Mouse (Mus musculus) hindbrain, postnatal 0 days (tissue): ENCODE results near the gene B3gnt9. TPM values are rescaled to one million over a fixed set of nuclear protein-coding genes. Genes with fewer than 3 reads are reported as not detected.

Experiments used
- ATAC-seq: fragments of 200-750 bp; cut with Nextera tagmentation; 2 replicates; pipeline ENCODE4 v1.8.0; 2017; ENCODE audit warnings: mild to moderate bottlenecking, moderate TSS enrichment, moderate library complexity
- DNase-seq: peaks from one replicate; pipeline ENCODE4 v3.0.0-alpha.2; 2015; ENCODE audit warnings: low spot score
- H3K27ac ChIP-seq: fragments of 300-500 bp; sonication (generic); 2 replicates; pipeline ENCODE4 v1.5.1; 2014; ENCODE audit warnings: mild to moderate bottlenecking
- H3K27me3 ChIP-seq: fragments of 300-500 bp; sonication (generic); 2 replicates; pipeline ENCODE4 v1.6.1; 2014; ENCODE audit warnings: low read length, mixed read lengths; ENCODE audit not compliant: insufficient read depth
- H3K36me3 ChIP-seq: fragments of 300-500 bp; sonication (generic); 2 replicates; pipeline ENCODE4 v1.6.1; 2014; ENCODE audit warnings: low read length, mixed read lengths; ENCODE audit not compliant: insufficient read depth
- H3K4me1 ChIP-seq: fragments of 300-500 bp; sonication (generic); 2 replicates; pipeline ENCODE4 v1.6.1; 2014; ENCODE audit warnings: antibody characterized with exemption, low read length, mixed read lengths; ENCODE audit not compliant: insufficient read depth
- H3K4me2 ChIP-seq: fragments of 300-500 bp; sonication (generic); 2 replicates; pipeline ENCODE4 v1.6.1; 2014; ENCODE audit warnings: low read depth, mild to moderate bottlenecking, low read length, moderate library complexity, mixed read lengths
- H3K4me3 ChIP-seq: fragments of 300-500 bp; sonication (generic); 2 replicates; pipeline ENCODE4 v1.5.1; 2014; ENCODE audit warnings: low read length
- H3K9ac ChIP-seq: fragments of 300-500 bp; sonication (generic); replicated peaks from 2 replicates; pipeline ENCODE4 v1.6.1; 2014; ENCODE audit warnings: mild to moderate bottlenecking, low read length, moderate library complexity, mixed read lengths
- H3K9me3 ChIP-seq: fragments of 300-500 bp; sonication (generic); 2 replicates; pipeline ENCODE4 v1.6.1; 2016; ENCODE audit warnings: low read length, mixed read lengths
- CTCF ChIP-seq: IDR thresholded peaks from 2 replicates; pipeline ENCODE4 v1.5.1; 2016; ENCODE audit warnings: antibody characterized with exemption, control low read depth, low read depth
- WGBS: fragments of 180-500 bp; shearing (Covaris S2); extraction: QIAGEN DNeasy Blood & Tissue Kit; methylation state at CpG from one replicate; pipeline ENCODE4 v1.1.7; 2014; 5-methylcytosine and 5-hydroxymethylcytosine counted together
- polyA plus RNA-seq: library from polyadenylated mRNA; unstranded; fragments of >200 nt; fragmentation: Nextera tagmentation; extraction: Ambion mirVana; gene quantifications from 2 replicates; pipeline ENCODE4 v1.2.1, GENCODE M21; 2015
- total RNA-seq: library from RNA; depleted of rRNA; stranded (reverse); fragments of >200 nt; gene quantifications from 2 replicates; pipeline ENCODE4 v1.2.3, GENCODE M21; 2014

B3gnt9 gene
- total and polyA plus RNA-seq, 2 experiments from 2014 or later = 10.7 to 18.8 TPM

GRCm38 (mm10) chr8:105223850-105224249, 31.1 kb downstream of the B3gnt9 start:
- 75% methylated on average over 7 of the region's 7 CpGs for WGBS
- ATAC-seq (no peak), DNase-seq (no peak)
- Histone ChIP-seq H3K9ac (no peak overlapping the region), H3K36me3 (no peaks in the 10 kb centered on the region), H3K9me3 (no peaks in the 10 kb centered on the region), H3K27me3 (no peaks in the 10 kb centered on the region), H3K27ac (peak overlapping the region; percentile 81), H3K4me1 (peaks cover 16% of the 10 kb centered on the region; the same call in 1 of the 2 replicates), H3K4me2 (no peak overlapping the region; the same call in 1 of the 2 replicates), H3K4me3 (no peak overlapping the region)
- TF ChIP-seq CTCF = no peak

GRCm38 (mm10) chr8:105217926-105218522, 36.9 kb downstream of the B3gnt9 start:
- ATAC-seq = peak; percentile 29; the same call in 1 of the 2 replicates
- Histone ChIP-seq H3K27ac (no peak overlapping the region), H3K4me1 (no peaks in the 10 kb centered on the region), H3K9ac (no peak overlapping the region), H3K9me3 (no peaks in the 10 kb centered on the region), H3K36me3 (no peaks in the 10 kb centered on the region; the same call in 1 of the 2 replicates), H3K4me3 (no peak overlapping the region), H3K27me3 (no peaks in the 10 kb centered on the region), H3K4me2 (no peak overlapping the region)
- peak; percentile 79 for TF ChIP-seq CTCF
- WGBS = 85% methylated on average over 5 of the region's 5 CpGs
- peak; percentile 91 for DNase-seq

GRCm38 (mm10) chr8:105214104-105214503, 40.8 kb downstream of the B3gnt9 start:
- no peak overlapping the region for H3K9ac ChIP-seq
- no peaks in the 10 kb centered on the region for H3K4me1 ChIP-seq
- no peak overlapping the region for H3K27ac ChIP-seq
- no peaks in the 10 kb centered on the region; the same call in 1 of the 2 replicates for H3K36me3 ChIP-seq
- WGBS = 89% methylated on average over 5 of the region's 5 CpGs
- ATAC-seq = no peak
- no peak overlapping the region for H3K4me2 ChIP-seq
- H3K9me3 ChIP-seq = no peaks in the 10 kb centered on the region
- no peak for TF ChIP-seq CTCF
- no peak for DNase-seq
- H3K27me3 ChIP-seq = no peaks in the 10 kb centered on the region
- H3K4me3 ChIP-seq = no peak overlapping the region

DNA sequence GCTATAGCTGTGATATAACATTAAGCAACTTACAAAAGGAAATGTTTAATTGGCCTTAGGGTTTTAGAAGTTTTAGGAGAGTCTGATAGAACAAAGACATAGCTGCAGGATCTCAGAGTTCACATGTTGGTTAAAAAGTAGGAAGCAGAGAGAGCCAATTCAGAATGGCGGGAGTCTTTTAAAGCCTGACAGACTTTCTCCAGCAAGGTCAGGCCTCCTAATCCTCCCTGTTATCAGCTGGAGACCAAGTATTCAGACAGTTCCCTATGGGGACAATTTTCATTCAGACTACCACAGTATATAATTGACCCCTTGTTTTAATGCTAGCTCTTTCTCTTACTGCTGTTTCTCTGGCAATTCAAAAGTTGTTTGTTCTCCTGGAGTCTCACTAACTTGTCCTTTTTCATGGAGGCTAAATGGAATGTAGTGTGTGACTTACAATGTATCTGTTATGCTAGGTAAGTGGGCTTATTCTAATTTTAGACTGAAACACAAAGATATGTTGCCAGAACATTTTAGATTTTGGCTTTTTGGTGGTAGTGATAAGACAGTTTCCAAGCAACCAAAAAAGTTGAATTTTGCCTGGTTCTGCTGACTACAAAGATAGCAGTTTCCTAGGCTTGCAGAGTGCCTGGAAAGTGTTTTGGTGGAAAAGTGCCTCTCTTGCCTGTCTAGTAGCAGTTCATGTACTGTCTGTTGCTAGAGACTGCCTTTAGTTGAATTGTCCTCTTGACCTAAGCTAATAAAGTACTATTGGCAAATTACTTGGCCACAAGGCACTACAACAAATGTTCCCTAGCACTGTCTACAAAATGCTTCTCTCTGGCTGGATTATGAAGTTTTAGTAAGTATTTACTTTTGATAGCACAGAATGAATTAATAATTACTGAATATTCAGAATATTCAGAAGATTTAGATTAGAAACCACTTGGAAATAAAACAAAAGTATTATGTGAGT, 45.5 kb downstream of the B3gnt9 start:
- Histone ChIP-seq H3K4me1 (no peaks in the 10 kb centered on the region), H3K9ac (no peak overlapping the region), H3K9me3 (no peaks in the 10 kb centered on the region), H3K27ac (no peak overlapping the region), H3K4me2 (no peak overlapping the region), H3K4me3 (no peak overlapping the region), H3K27me3 (no peaks in the 10 kb centered on the region), H3K36me3 (no peaks in the 10 kb centered on the region)
- no peak for TF ChIP-seq CTCF
- ATAC-seq (no peak), DNase-seq (no peak)
- WGBS = 50% methylated on average over 1 of the region's 1 CpGs

GRCm38 (mm10) chr8:105207675-105208273, 47.2 kb downstream of the B3gnt9 start:
- WGBS = 92% methylated on average over 2 of the region's 2 CpGs
- Histone ChIP-seq H3K9ac (no peak overlapping the region), H3K36me3 (no peaks in the 10 kb centered on the region), H3K4me1 (no peaks in the 10 kb centered on the region), H3K4me3 (no peak overlapping the region), H3K4me2 (no peak overlapping the region), H3K9me3 (no peaks in the 10 kb centered on the region), H3K27me3 (no peaks in the 10 kb centered on the region), H3K27ac (no peak overlapping the region)
- ATAC-seq (no peak), DNase-seq (no peak)
- TF ChIP-seq CTCF = no peak

DNA sequence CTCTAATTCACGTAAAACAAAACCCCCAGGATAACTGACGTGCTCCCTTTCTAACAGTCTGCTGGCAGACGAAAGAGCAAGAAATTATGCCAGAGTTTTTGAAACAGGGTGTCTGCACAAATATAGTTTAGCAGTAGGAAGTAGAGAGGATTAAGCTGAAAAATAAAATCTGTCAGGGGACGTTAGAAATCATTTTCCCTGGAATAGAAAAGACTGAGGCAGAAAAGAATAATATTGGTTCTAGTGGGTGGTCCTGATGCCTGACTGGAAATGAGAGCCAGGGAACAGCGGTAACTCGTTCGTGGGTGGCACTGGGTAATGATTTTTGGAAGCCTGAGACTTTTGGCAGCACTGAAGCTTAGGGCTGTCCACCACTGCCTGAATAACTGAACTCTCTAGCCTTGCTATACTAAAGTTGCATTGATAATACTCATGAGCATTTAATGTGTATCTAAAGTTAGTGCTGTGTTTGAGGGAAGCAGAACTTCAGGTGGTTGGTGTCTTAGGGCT, 48.1 kb downstream of the B3gnt9 start:
- H3K4me1 ChIP-seq = no peaks in the 10 kb centered on the region
- no peak overlapping the region for H3K9ac ChIP-seq
- H3K27ac ChIP-seq = no peak overlapping the region
- peak; percentile 53 for DNase-seq
- no peak overlapping the region for H3K4me2 ChIP-seq
- H3K36me3 ChIP-seq = no peaks in the 10 kb centered on the region
- H3K27me3 ChIP-seq = no peaks in the 10 kb centered on the region
- no peaks in the 10 kb centered on the region for H3K9me3 ChIP-seq
- H3K4me3 ChIP-seq = no peak overlapping the region
- 41% methylated on average over 7 of the region's 7 CpGs for WGBS
- 0 out of 2 replicates have a peak, but pooled peaks have one; percentile 49 for ATAC-seq
- no peak for TF ChIP-seq CTCF
